In the genomic region with DNA sequence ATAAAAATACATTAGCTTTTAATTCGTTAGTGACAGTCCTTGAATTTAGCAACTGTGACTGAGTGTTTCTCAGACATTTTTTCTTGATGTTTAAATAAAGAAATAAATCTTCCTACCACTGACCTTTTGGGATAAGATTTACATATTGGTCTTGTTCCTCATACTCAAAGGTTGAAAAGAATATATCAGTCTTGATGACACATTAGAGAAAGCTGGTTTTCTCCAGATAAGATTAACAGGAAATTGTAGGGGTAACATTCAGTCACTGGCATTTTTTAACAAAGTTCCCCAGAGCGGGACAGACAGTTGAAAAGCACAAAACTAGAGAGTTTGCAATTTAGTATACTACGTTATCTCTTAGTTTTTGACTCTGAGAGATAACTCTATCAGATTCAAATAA, we compare ENCODE assay signal across 26 mouse cellular contexts. TPM values are rescaled to one million over a fixed set of nuclear protein-coding genes. Genes with fewer than 3 reads are reported as not detected.
"Had no signal": no experiment of that assay in that cellular context is flagged by ENCODE, and none has a peak within 500 bp of the region (broad histone marks: within the 10 kb centered on the region; RNA-seq: fewer than 3 reads in every experiment).

No protein-coding gene starts in this region.

- H3K4me3 ChIP-seq: embryonic facial prominence, embryonic 10.5 days; embryonic facial prominence, embryonic 12.5 days; embryonic facial prominence, embryonic 13.5 days; embryonic facial prominence, embryonic 15.5 days; erythroblast, embryonic 14.5 days; forebrain, embryonic 10.5 days; forebrain, embryonic 12.5 days; forebrain, embryonic 13.5 days; forebrain, embryonic 15.5 days; gastrocnemius, adult 2 months; heart, adult 2 months had no signal

- H3K4me1 ChIP-seq: embryonic facial prominence, embryonic 10.5 days; embryonic facial prominence, embryonic 12.5 days; embryonic facial prominence, embryonic 13.5 days; embryonic facial prominence, embryonic 15.5 days; forebrain, embryonic 10.5 days; forebrain, embryonic 12.5 days; forebrain, embryonic 13.5 days; forebrain, embryonic 15.5 days had no signal

- H3K27ac ChIP-seq: embryonic facial prominence, embryonic 10.5 days; embryonic facial prominence, embryonic 12.5 days; embryonic facial prominence, embryonic 13.5 days; embryonic facial prominence, embryonic 15.5 days; forebrain, embryonic 10.5 days; forebrain, embryonic 12.5 days; forebrain, embryonic 13.5 days; forebrain, embryonic 15.5 days; gastrocnemius, adult 2 months; heart, adult 2 months had no signal

- H3K36me3 ChIP-seq: embryonic facial prominence, embryonic 10.5 days; embryonic facial prominence, embryonic 12.5 days; embryonic facial prominence, embryonic 13.5 days; embryonic facial prominence, embryonic 15.5 days; forebrain, embryonic 10.5 days; forebrain, embryonic 12.5 days; forebrain, embryonic 15.5 days had no signal

- DNase-seq: cerebellum, adult 9-11 months; cerebellum, postnatal 10 days; cerebellum, postnatal 14 days; cerebellum, postnatal 25 days; cerebellum, postnatal 36 days; embryo, embryonic 11 days; forebrain, postnatal 0 days; gastrocnemius, adult 2 months; gastrocnemius, postnatal 10 days; gastrocnemius, postnatal 14 days; gastrocnemius, postnatal 25 days; gastrocnemius, postnatal 36 days; heart, adult 11 months; heart, adult 18-20 months; heart, adult 2 months had no signal

- H3K9me3 ChIP-seq: embryonic facial prominence, embryonic 10.5 days; embryonic facial prominence, embryonic 12.5 days; embryonic facial prominence, embryonic 13.5 days; embryonic facial prominence, embryonic 15.5 days; forebrain, embryonic 10.5 days; forebrain, embryonic 12.5 days; forebrain, embryonic 13.5 days; forebrain, embryonic 15.5 days had no signal

- H3K27me3 ChIP-seq: embryonic facial prominence, embryonic 12.5 days; embryonic facial prominence, embryonic 13.5 days; embryonic facial prominence, embryonic 15.5 days; forebrain, embryonic 12.5 days; forebrain, embryonic 13.5 days; forebrain, embryonic 15.5 days had no signal

- H3K9ac ChIP-seq: embryonic facial prominence, embryonic 12.5 days; embryonic facial prominence, embryonic 13.5 days; embryonic facial prominence, embryonic 15.5 days; forebrain, embryonic 12.5 days; forebrain, embryonic 13.5 days; forebrain, embryonic 15.5 days; forebrain, postnatal 0 days had no signal

RNA-seq across cellular contexts. Expression of a gene that starts 39.4 kb away (rescaled TPM):
- total RNA-seq: common myeloid progenitor, adult 5-6 weeks; granulocyte monocyte progenitor cell, adult 5-6 weeks had no signal
- polyA plus RNA-seq: erythroblast, embryonic 14.5 days had no signal
